8 mouse cellular contexts compared by ENCODE assay signal in the genomic region with DNA sequence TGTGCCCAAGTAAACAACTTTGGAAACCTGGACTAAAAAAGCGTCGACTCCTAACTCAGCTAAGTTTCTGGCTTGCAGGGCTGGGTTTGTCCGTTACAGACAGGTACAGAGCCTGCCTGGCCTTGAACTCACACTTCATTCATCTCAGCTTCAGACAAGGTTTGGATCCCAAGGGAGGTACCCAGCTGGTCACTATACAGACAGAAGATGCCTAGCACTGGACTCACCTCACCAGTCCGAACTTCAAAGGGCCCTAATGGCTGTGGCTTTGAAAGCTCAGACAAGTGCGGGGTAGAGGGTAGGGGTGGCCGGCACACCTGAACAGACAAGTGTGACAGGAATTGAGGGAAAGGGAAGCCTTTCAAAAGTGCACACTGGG. TPM values are rescaled to one million over a fixed set of nuclear protein-coding genes. Genes with fewer than 3 reads are reported as not detected.
DNase-seq lines count a peak whose midpoint lies in the region; ATAC-seq and TF ChIP-seq lines count a peak whose summit lies in the region.

No protein-coding gene starts in this region.

- 32% methylated on average over 6 of the region's 6 CpGs for WGBS in embryonic facial prominence, embryonic 12.5 days
- 35% methylated on average over 6 of the region's 6 CpGs for WGBS in hindbrain, postnatal 0 days

- no peak for TF ChIP-seq CTCF in left cerebral cortex, adult 2 months (IDR thresholded peaks at IDR 0.05)
- no peak for TF ChIP-seq CTCF in hindbrain, postnatal 0 days (IDR thresholded peaks at IDR 0.05; ENCODE audit: low read depth)

- 0 out of 2 replicates have a peak, but pooled peaks have one; percentile 2 for ATAC-seq in embryonic facial prominence, embryonic 12.5 days (ENCODE audit: insufficient number of reproducible peaks, insufficient read depth, low FRiP score, low TSS enrichment)
- peak; percentile 1 for ATAC-seq in hindbrain, postnatal 0 days

- H3K27me3 ChIP-seq in embryonic facial prominence, embryonic 12.5 days = no peaks in the 10 kb centered on the region
- H3K27me3 ChIP-seq in hindbrain, postnatal 0 days (ENCODE audit: insufficient read depth, low read length) = no peaks in the 10 kb centered on the region

- H3K4me1 ChIP-seq in embryonic facial prominence, embryonic 12.5 days = peaks cover 37% of the 10 kb centered on the region
- peaks cover 11% of the 10 kb centered on the region for H3K4me1 ChIP-seq in hindbrain, postnatal 0 days (ENCODE audit: insufficient read depth, low read length)

- DNase-seq in left cerebral cortex, adult 2 months (ENCODE audit: extremely low spot score in 1 of 2, low spot score in 2 of 2) = no peak
- DNase-seq in left cerebral cortex, postnatal 25 days (ENCODE audit: low spot score in 2 of 2) = no peak
- DNase-seq in hindbrain, postnatal 0 days (ENCODE audit: low spot score) = no peak
- DNase-seq in neural tube, embryonic 10.5 days (ENCODE audit: extremely low spot score, low spot score) = peak; percentile 38
- DNase-seq in cerebellum, postnatal 14 days = no peak
- DNase-seq in urinary bladder, adult 18-20 months (ENCODE audit: low spot score in 2 of 2) = no peak
- no peak for DNase-seq in layer of hippocampus, adult 9-11 months

- H3K36me3 ChIP-seq in embryonic facial prominence, embryonic 12.5 days = peaks cover 43% of the 10 kb centered on the region
- peaks cover 23% of the 10 kb centered on the region; the same call in 1 of the 2 replicates for H3K36me3 ChIP-seq in hindbrain, postnatal 0 days (ENCODE audit: insufficient read depth, low read length)

- intact Hi-C loops in left cerebral cortex, adult 2 months (cut with DNase I) = no loop called here
- intact Hi-C loops in left cerebral cortex, postnatal 25 days (cut with DNase I) = loop anchor here (2.0 kb wide), 1 partner anchor 22 kb away; no protein-coding TSS in a partner anchor

- no peaks in the 10 kb centered on the region for H3K9me3 ChIP-seq in embryonic facial prominence, embryonic 12.5 days
- H3K9me3 ChIP-seq in hindbrain, postnatal 0 days (ENCODE audit: low read length) = no peaks in the 10 kb centered on the region

- peak overlapping the region; percentile 78 for H3K4me3 ChIP-seq in left cerebral cortex, adult 2 months
- H3K4me3 ChIP-seq in embryonic facial prominence, embryonic 12.5 days = peak overlapping the region; percentile 83
- H3K4me3 ChIP-seq in hindbrain, postnatal 0 days (ENCODE audit: low read length) = peak overlapping the region; percentile 76

- H3K4me2 ChIP-seq in embryonic facial prominence, embryonic 12.5 days (replicated peaks) = peak overlapping the region; percentile 79
- H3K4me2 ChIP-seq in hindbrain, postnatal 0 days (ENCODE audit: low read depth, low read length) = peak overlapping the region; percentile 86

- H3K9ac ChIP-seq in embryonic facial prominence, embryonic 12.5 days = peak overlapping the region; percentile 96; the same call in 1 of the 2 replicates
- H3K9ac ChIP-seq in hindbrain, postnatal 0 days (replicated peaks; ENCODE audit: low read length) = no peak overlapping the region; the same call in 1 of the 2 replicates

- H3K27ac ChIP-seq in left cerebral cortex, adult 2 months = peak overlapping the region; percentile 95
- peak overlapping the region; percentile 89; the same call in 1 of the 2 replicates for H3K27ac ChIP-seq in embryonic facial prominence, embryonic 12.5 days
- peak overlapping the region; percentile 88; the same call in 1 of the 2 replicates for H3K27ac ChIP-seq in hindbrain, postnatal 0 days

RNA-seq across cellular contexts. Expression of a gene that starts 0.3 kb away (rescaled TPM):
- total RNA-seq in left cerebral cortex, adult 2 months (2021) = 10 to 100 TPM; 19.2 to 20.7 TPM
- 10 to 100 TPM; 16.5 to 20.4 TPM for total RNA-seq in left cerebral cortex, postnatal 25 days (2021)
- 45.2 and 45.6 TPM in 2 replicates for polyA plus RNA-seq in embryonic facial prominence, embryonic 12.5 days (2016; fragmentation: Nextera tagmentation; extraction: Ambion mirVana)
- 12.1 and 14.9 TPM in 2 replicates for total RNA-seq in hindbrain, postnatal 0 days (2014; rRNA removed)
- polyA plus RNA-seq in hindbrain, postnatal 0 days (2015; fragmentation: Nextera tagmentation; extraction: Ambion mirVana) = 42.1 and 47.3 TPM in 2 replicates

RNA-seq across cellular contexts. Expression of a gene that starts 7.0 kb away (rescaled TPM):
- 10 to 100 TPM; 18.9 to 19.6 TPM for total RNA-seq in left cerebral cortex, adult 2 months (2021)
- total RNA-seq in left cerebral cortex, postnatal 25 days (2021) = 10 to 100 TPM; 13.1 to 13.9 TPM
- 42.2 and 44.3 TPM in 2 replicates for polyA plus RNA-seq in embryonic facial prominence, embryonic 12.5 days (2016; fragmentation: Nextera tagmentation; extraction: Ambion mirVana)
- 19.9 and 20.8 TPM in 2 replicates for total RNA-seq in hindbrain, postnatal 0 days (2014; rRNA removed)
- polyA plus RNA-seq in hindbrain, postnatal 0 days (2015; fragmentation: Nextera tagmentation; extraction: Ambion mirVana) = 14.6 and 15.0 TPM in 2 replicates

RNA-seq across cellular contexts. Expression of a gene that starts 19.5 kb away (rescaled TPM):
- total RNA-seq in left cerebral cortex, adult 2 months (2021) = 10 to 100 TPM; 18.5 to 19.3 TPM
- 10 to 100 TPM; 13.5 to 16.4 TPM for total RNA-seq in left cerebral cortex, postnatal 25 days (2021)
- polyA plus RNA-seq in embryonic facial prominence, embryonic 12.5 days (2016; fragmentation: Nextera tagmentation; extraction: Ambion mirVana) = 13.0 and 13.5 TPM in 2 replicates
- total RNA-seq in hindbrain, postnatal 0 days (2014; rRNA removed) = 12.3 and 14.0 TPM in 2 replicates
- 4.5 and 4.8 TPM in 2 replicates for polyA plus RNA-seq in hindbrain, postnatal 0 days (2015; fragmentation: Nextera tagmentation; extraction: Ambion mirVana)

RNA-seq across cellular contexts. Expression of a gene that starts 38.4 kb away (rescaled TPM):
- 10 to 100 TPM; 13.6 to 13.9 TPM for total RNA-seq in left cerebral cortex, adult 2 months (2021)
- 10 to 100 TPM; 13.6 to 15.5 TPM for total RNA-seq in left cerebral cortex, postnatal 25 days (2021)
- polyA plus RNA-seq in embryonic facial prominence, embryonic 12.5 days (2016; fragmentation: Nextera tagmentation; extraction: Ambion mirVana) = 25.3 and 30.2 TPM in 2 replicates
- 7.0 and 8.6 TPM in 2 replicates for total RNA-seq in hindbrain, postnatal 0 days (2014; rRNA removed)
- 10.7 and 16.2 TPM in 2 replicates for polyA plus RNA-seq in hindbrain, postnatal 0 days (2015; fragmentation: Nextera tagmentation; extraction: Ambion mirVana)

RNA-seq across cellular contexts. Expression of a gene that starts 49.3 kb away (rescaled TPM):
- total RNA-seq in left cerebral cortex, adult 2 months (2021) = under 1 TPM; 0.49 to 0.95 TPM
- under 1 TPM; 0.37 to 0.76 TPM for total RNA-seq in left cerebral cortex, postnatal 25 days (2021)
- polyA plus RNA-seq in embryonic facial prominence, embryonic 12.5 days (2016; fragmentation: Nextera tagmentation; extraction: Ambion mirVana) = 1.0 and 1.1 TPM in 2 replicates
- 0.42 and 0.93 TPM in 2 replicates for total RNA-seq in hindbrain, postnatal 0 days (2014; rRNA removed)
- 1.7 TPM in 2 replicates for polyA plus RNA-seq in hindbrain, postnatal 0 days (2015; fragmentation: Nextera tagmentation; extraction: Ambion mirVana)
